Mouse (Mus musculus) myocyte (in vitro differentiated cells): ENCODE measurements around the gene Trim65. TPM values are rescaled to one million over a fixed set of nuclear protein-coding genes. Genes with fewer than 3 reads are reported as not detected.
"Not testable (repeated sequence)": the region's sequence is repeated elsewhere in the genome, so short reads cannot be mapped to it uniquely, and the experiment has no call there.

ENCODE experiments used
- H3K27me3 ChIP-seq: one replicate; pipeline ENCODE4 v1.6.1; 2011; ENCODE audit not compliant: control insufficient read depth, insufficient read depth, insufficient read length
- H3K36me3 ChIP-seq: one replicate; pipeline ENCODE4 v1.6.1; 2011; ENCODE audit not compliant: control insufficient read depth, insufficient read depth
- H3K4me2 ChIP-seq: one replicate; pipeline ENCODE4 v1.6.1; 2011; ENCODE audit warnings: low read depth, control low read depth
- H3K4me3 ChIP-seq: one replicate; pipeline ENCODE4 v1.5.1; 2011; ENCODE audit warnings: mild to moderate bottlenecking, control low read depth, moderate library complexity
- H3K79me2 ChIP-seq: one replicate; pipeline ENCODE4 v1.6.1; 2011; ENCODE audit not compliant: control insufficient read depth, insufficient read depth
- H3ac ChIP-seq: one replicate; pipeline ENCODE4 v1.6.1; 2011; ENCODE audit not compliant: control insufficient read depth, insufficient read length
- CEBPB ChIP-seq: IDR thresholded peaks from 2 replicates; pipeline ENCODE4 v1.6.1; 2011; ENCODE audit warnings: mild to moderate bottlenecking, moderate library complexity; ENCODE audit not compliant: poor library complexity, insufficient read depth, severe bottlenecking
- E2F4 ChIP-seq: IDR thresholded peaks from one replicate; pipeline ENCODE4 v1.6.1; 2011; ENCODE audit warnings: mild to moderate bottlenecking, control low read depth, moderate library complexity; ENCODE audit not compliant: insufficient read depth
- MAX ChIP-seq: IDR thresholded peaks from one replicate; pipeline ENCODE4 v1.6.1; 2011; ENCODE audit warnings: low read depth, mild to moderate bottlenecking, control low read depth
- MYOD1 ChIP-seq, 3 experiments: IDR thresholded peaks; one replicate each; pipeline ENCODE4 v1.6.1; 2011; ENCODE audit warnings: control low read depth in 2 of 3, low read depth in 2 of 3, mild to moderate bottlenecking in 2 of 3, moderate library complexity in 1 of 3; ENCODE audit not compliant: insufficient read length in 2 of 3, control insufficient read depth in 1 of 3
- MYOG ChIP-seq, 3 experiments: IDR thresholded peaks; one replicate each; pipeline ENCODE4 v1.6.1; 2011; ENCODE audit warnings: control low read depth in 2 of 3, low read depth in 2 of 3, mild to moderate bottlenecking in 2 of 3; ENCODE audit not compliant: insufficient read length in 2 of 3, control insufficient read depth in 1 of 3, insufficient read depth in 1 of 3
- POLR2A ChIP-seq: IDR thresholded peaks from one replicate; pipeline ENCODE4 v1.6.1; 2011; ENCODE audit warnings: low read depth, mild to moderate bottlenecking, control low read depth, moderate library complexity; ENCODE audit not compliant: insufficient read length
- POLR2AphosphoS2 ChIP-seq: IDR thresholded peaks from one replicate; pipeline ENCODE4 v1.6.1; 2011; ENCODE audit warnings: low read depth, control low read depth; ENCODE audit not compliant: insufficient read length
- REST ChIP-seq: IDR thresholded peaks from one replicate; pipeline ENCODE4 v1.6.1; 2011; ENCODE audit warnings: mild to moderate bottlenecking, control low read depth, moderate library complexity; ENCODE audit not compliant: insufficient read depth, insufficient read length
- SRF ChIP-seq: IDR thresholded peaks from one replicate; pipeline ENCODE4 v1.6.1; 2011; ENCODE audit warnings: low read depth; ENCODE audit not compliant: control insufficient read depth, insufficient read length
- TCF12 ChIP-seq: IDR thresholded peaks from one replicate; pipeline ENCODE4 v1.6.1; 2011; ENCODE audit warnings: mild to moderate bottlenecking, control low read depth; ENCODE audit not compliant: poor library complexity, insufficient read depth, severe bottlenecking
- TCF3 ChIP-seq: IDR thresholded peaks from one replicate; pipeline ENCODE4 v1.6.1; 2011; ENCODE audit warnings: low read depth, control low read depth; ENCODE audit not compliant: insufficient read length
- USF1 ChIP-seq: IDR thresholded peaks from one replicate; pipeline ENCODE4 v1.6.1; 2011; ENCODE audit warnings: low read depth, mild to moderate bottlenecking, control low read depth, moderate library complexity
- polyA plus RNA-seq: library from polyadenylated mRNA; unstranded; fragments of >200 nt; fragmentation: generic; extraction: Trizol; gene quantifications from one replicate; pipeline ENCODE4 v1.2.1, GENCODE M21; 2012; ENCODE audit warnings: missing spikeins

The Trim65 gene
- polyA plus RNA-seq, 1 experiment = 1.9 TPM

DNA sequence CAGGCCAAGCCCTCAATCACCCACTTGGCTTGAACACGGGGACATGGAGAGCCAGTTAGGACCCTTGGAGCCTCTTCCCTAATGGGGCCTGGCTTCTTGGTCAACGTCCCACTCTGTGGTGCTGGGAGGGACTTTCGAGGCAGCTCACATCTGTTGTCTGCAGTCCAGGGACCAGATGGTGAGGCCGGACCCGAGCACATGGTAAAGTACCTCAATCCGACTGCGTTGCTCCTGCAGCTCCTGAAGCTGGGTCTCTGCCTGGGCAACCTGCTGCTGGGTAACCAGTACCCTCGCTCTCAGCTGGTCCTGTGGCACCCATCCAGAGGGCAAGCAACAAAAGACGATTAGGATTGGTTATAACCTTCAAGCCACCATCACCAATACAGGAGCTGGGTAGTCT, 2.9 kb downstream of the Trim65 start:
- Histone ChIP-seq H3ac (no peak overlapping the region), H3K79me2 (no peaks in the 10 kb centered on the region), H3K4me3 (no peak overlapping the region), H3K27me3 (no peaks in the 10 kb centered on the region), H3K4me2 (no peak overlapping the region), H3K36me3 (no peaks in the 10 kb centered on the region)
- TF ChIP-seq POLR2AphosphoS2 = no peak
- no peak for TF ChIP-seq CEBPB
- no peak for TF ChIP-seq SRF
- no peak for TF ChIP-seq MYOG (IDR thresholded peaks at IDR 0.05; ENCODE audit: control insufficient read depth in 1 of 3, insufficient read depth in 1 of 3, insufficient read length in 2 of 3, low read depth in 2 of 3)
- no peak for TF ChIP-seq TCF12
- TF ChIP-seq E2F4 = no peak
- no peak for TF ChIP-seq POLR2A
- no peak for TF ChIP-seq MAX
- no peak for TF ChIP-seq MYOD1 (IDR thresholded peaks at IDR 0.05; ENCODE audit: control insufficient read depth in 1 of 3, insufficient read length in 2 of 3, low read depth in 2 of 3)
- TF ChIP-seq TCF3 = no peak
- TF ChIP-seq REST = no peak
- TF ChIP-seq USF1 = no peak

- no peak within 1 kb of the TSS for H3K4me2 ChIP-seq
- TF ChIP-seq MYOD1 (IDR thresholded peaks at IDR 0.05; ENCODE audit: control insufficient read depth in 1 of 3, insufficient read length in 2 of 3, low read depth in 2 of 3) (peak in 1 of 3 experiments; percentile 37), E2F4 (no peak), MAX (no peak), TCF3 (no peak), MYOG (IDR thresholded peaks at IDR 0.05; ENCODE audit: control insufficient read depth in 1 of 3, insufficient read depth in 1 of 3, insufficient read length in 2 of 3, low read depth in 2 of 3) (no peak), TCF12 (no peak), POLR2AphosphoS2 (no peak)
- no peak within 1 kb of the TSS for H3K4me3 ChIP-seq
- no peak within 1 kb of the TSS for H3ac ChIP-seq
- no peaks in the 10 kb centered on the region for H3K27me3 ChIP-seq
- H3K79me2 ChIP-seq = no peaks in the 10 kb centered on the region
- no peaks in the 10 kb centered on the region for H3K36me3 ChIP-seq
Measured at GRCm38 (mm10) chr11:116127156-116127980, 3.6 kb downstream of the Trim65 start, which contains the start of gene Trim47. Trim47 (minus strand) TSS chr11:116127210.

DNA sequence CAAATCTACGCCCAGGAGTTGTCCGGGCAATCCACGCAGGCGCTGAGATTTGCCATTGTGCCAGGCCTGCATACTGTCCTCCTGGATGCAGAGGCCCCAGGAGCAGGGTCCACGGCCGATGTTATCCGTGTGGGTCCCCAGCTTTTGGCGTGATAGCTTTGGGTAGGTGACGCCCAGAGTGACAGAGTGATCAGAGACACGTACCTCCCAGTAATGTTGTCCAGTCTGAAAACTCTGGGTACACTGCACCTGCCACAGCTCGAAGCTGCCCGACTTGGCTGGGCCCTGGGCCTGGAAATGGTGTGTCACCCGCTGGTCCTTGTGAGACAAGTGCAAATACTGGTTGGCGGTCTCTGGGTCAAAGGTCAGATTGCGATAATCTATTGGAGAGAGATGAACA, 4.7 kb downstream of the Trim65 start:
- no peak overlapping the region for H3ac ChIP-seq
- H3K79me2 ChIP-seq = no peaks in the 10 kb centered on the region
- no peaks in the 10 kb centered on the region for H3K27me3 ChIP-seq
- no peaks in the 10 kb centered on the region for H3K36me3 ChIP-seq
- H3K4me3 ChIP-seq = no peak overlapping the region
- no peak overlapping the region for H3K4me2 ChIP-seq
- TF ChIP-seq REST = no peak
- no peak for TF ChIP-seq TCF12
- no peak for TF ChIP-seq MYOG (IDR thresholded peaks at IDR 0.05; ENCODE audit: control insufficient read depth in 1 of 3, insufficient read depth in 1 of 3, insufficient read length in 2 of 3, low read depth in 2 of 3)
- no peak for TF ChIP-seq SRF
- TF ChIP-seq CEBPB = no peak
- TF ChIP-seq MYOD1 (IDR thresholded peaks at IDR 0.05; ENCODE audit: control insufficient read depth in 1 of 3, insufficient read length in 2 of 3, low read depth in 2 of 3) = no peak
- no peak for TF ChIP-seq TCF3
- no peak for TF ChIP-seq POLR2A
- TF ChIP-seq USF1 = no peak
- TF ChIP-seq E2F4 = no peak
- TF ChIP-seq POLR2AphosphoS2 = no peak
- no peak for TF ChIP-seq MAX

GRCm38 (mm10) chr11:116121731-116122245, 9.1 kb downstream of the Trim65 start:
- not testable (repeated sequence) for H3K27me3 ChIP-seq, H3K79me2 ChIP-seq, H3K36me3 ChIP-seq, H3K4me2 ChIP-seq, H3K4me3 ChIP-seq, H3ac ChIP-seq

DNA sequence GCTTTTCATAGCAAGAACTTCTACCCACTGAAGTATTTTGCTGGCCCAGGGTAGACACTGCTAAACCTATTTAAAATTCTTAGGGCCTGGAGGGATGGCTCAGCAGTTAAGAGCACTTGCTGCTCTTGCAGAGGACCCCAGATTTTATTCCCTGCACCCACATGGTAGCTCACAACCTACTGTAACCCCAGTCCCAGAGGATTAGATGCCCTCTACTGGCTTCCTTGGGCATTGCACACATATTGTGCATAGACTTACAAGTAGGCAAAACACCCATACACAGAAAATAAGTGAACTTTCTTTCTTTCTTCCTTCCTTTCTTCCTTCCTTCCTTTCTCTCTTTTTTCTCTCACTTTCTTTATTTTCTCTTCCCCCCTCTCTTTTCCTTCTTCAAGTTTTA, 13.1 kb downstream of the Trim65 start:
- no peaks in the 10 kb centered on the region for H3K79me2 ChIP-seq
- no peaks in the 10 kb centered on the region for H3K36me3 ChIP-seq
- H3K4me3 ChIP-seq = no peak overlapping the region
- no peak overlapping the region for H3ac ChIP-seq
- TF ChIP-seq TCF12 (no peak), USF1 (no peak), MYOG (IDR thresholded peaks at IDR 0.05; ENCODE audit: control insufficient read depth in 1 of 3, insufficient read depth in 1 of 3, insufficient read length in 2 of 3, low read depth in 2 of 3) (no peak), POLR2A (no peak), POLR2AphosphoS2 (no peak), REST (no peak), MAX (no peak)
- no peaks in the 10 kb centered on the region for H3K27me3 ChIP-seq
- no peak overlapping the region for H3K4me2 ChIP-seq
